Mouse (Mus musculus) G1E (cell line): ENCODE measurements around the gene Gm16181. TPM values are rescaled to one million over a fixed set of nuclear protein-coding genes. Genes with fewer than 3 reads are reported as not detected.

Experiments
- ATAC-seq: 2 replicates; pipeline ENCODE4 v1.8.0; 2016; ENCODE audit warnings: mild to moderate bottlenecking; ENCODE audit not compliant: insufficient number of reproducible peaks, poor library complexity, low FRiP score, severe bottlenecking; ENCODE audit errors: extremely low read depth
- DNase-seq: peaks from one replicate; pipeline ENCODE4 v3.0.0; 2012; ENCODE audit warnings: low spot score
- H3K27me3 ChIP-seq: 2 replicates; pipeline ENCODE4 v1.6.1; 2012; ENCODE audit warnings: mild to moderate bottlenecking, low read length, inconsistent platforms; ENCODE audit not compliant: insufficient read depth
- H3K36me3 ChIP-seq: replicated peaks from 2 replicates; pipeline ENCODE3; 2012; ENCODE audit warnings: mild to moderate bottlenecking, inconsistent platforms
- H3K4me1 ChIP-seq: 2 replicates; pipeline ENCODE4 v1.6.1; 2012; ENCODE audit warnings: low read depth, low read length, inconsistent platforms, mixed read lengths; ENCODE audit not compliant: insufficient read depth
- H3K4me3 ChIP-seq: 2 replicates; pipeline ENCODE4 v1.5.1; 2012; ENCODE audit warnings: low read depth, mild to moderate bottlenecking, inconsistent platforms, low read length, moderate library complexity, mixed read lengths
- H3K9me3 ChIP-seq: replicated peaks from 2 replicates; pipeline ENCODE4 v1.6.1; 2012; ENCODE audit warnings: inconsistent platforms
- CTCF ChIP-seq: IDR thresholded peaks from 2 replicates; pipeline ENCODE4 v1.5.1; 2012; ENCODE audit warnings: low read depth, low read length, inconsistent platforms, mixed read lengths
- GATA1 ChIP-seq: IDR thresholded peaks from 2 replicates; pipeline ENCODE4 v1.6.1; 2012; ENCODE audit warnings: borderline replicate concordance, low read length, inconsistent platforms, mixed read lengths
- GATA2 ChIP-seq: IDR thresholded peaks from 2 replicates; pipeline ENCODE4 v1.6.1; 2012; ENCODE audit warnings: low read depth, low read length, inconsistent platforms, borderline replicate concordance
- POLR2AphosphoS5 ChIP-seq: IDR thresholded peaks from 2 replicates; pipeline ENCODE4 v1.6.1; 2012; ENCODE audit warnings: low read depth, low read length, inconsistent platforms; ENCODE audit not compliant: insufficient replicate concordance
- TAL1 ChIP-seq: conservative IDR thresholded peaks from 2 replicates; pipeline ENCODE4 v1.6.1; 2012; ENCODE audit warnings: low read depth, low read length, inconsistent platforms, mixed read lengths
- polyA plus RNA-seq: library from polyadenylated mRNA; stranded (reverse); fragments of >175 nt; gene quantifications from 2 replicates; pipeline ENCODE4 v1.2.3, GENCODE M21; 2012
- total RNA-seq, 2 experiments: library from RNA; stranded (forward) in 1 of 2; stranded (reverse) in 1 of 2; fragments of 200-1000 nt in 1 of 2; fragments of >200 nt in 1 of 2; fragmentation: Nextera tagmentation in 1 of 2; gene quantifications; 2 replicates each; pipeline ENCODE4 v1.2.3; 2014 to 2017

Gm16181 gene
- total and polyA plus RNA-seq, 3 experiments, result 0.38 TPM; not detected in 2

DNA sequence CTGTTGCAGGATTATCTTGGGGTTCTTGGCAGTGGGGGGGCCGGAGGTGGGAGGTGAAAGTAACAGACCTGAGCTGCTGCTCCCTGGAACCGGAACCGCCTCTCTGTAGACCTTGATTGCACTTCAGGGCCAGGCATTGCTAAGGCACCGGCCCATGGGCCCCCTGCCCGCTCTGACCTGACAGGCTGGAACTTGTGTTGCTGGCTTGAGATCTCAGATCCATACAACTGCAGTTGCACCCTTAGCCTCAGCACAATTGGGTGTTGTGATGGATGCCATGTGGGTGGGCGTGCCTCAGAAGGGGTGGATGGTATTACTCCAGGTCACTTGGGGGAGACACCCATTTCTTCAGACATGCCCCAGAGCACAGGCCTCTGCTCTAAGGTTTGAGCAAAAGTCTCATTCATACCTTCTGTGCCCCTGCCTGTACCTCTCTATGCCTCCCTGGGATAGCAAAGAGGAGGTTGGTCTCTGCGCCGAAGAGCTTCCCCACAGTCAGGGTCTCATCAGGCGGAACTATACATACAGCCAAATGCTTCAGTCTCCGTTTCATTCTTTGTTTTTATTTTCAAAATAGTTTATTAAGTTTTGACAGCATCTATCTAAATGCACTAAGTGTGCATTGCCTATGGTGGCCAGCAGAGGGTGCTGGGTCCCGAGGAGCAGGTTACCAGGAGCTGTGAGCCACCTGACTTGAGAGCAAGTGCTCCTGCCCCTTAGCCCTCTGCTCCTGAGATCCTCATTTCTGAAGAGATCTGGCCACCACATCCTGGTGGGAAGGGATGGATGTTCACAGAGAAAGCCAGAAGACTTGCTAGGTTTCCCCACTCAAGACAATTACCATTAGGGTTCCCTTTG lies 33.8 kb downstream of the Gm16181 start:
- no peaks in the 10 kb centered on the region for H3K9me3 ChIP-seq
- TF ChIP-seq GATA2 (no peak), TAL1 (no peak), GATA1 (no peak), POLR2AphosphoS5 (peak; percentile 82; the same call in 1 of the 2 replicates), CTCF (peak; percentile 89)
- H3K4me1 ChIP-seq, result peaks cover 66% of the 10 kb centered on the region
- H3K36me3 ChIP-seq, result peaks cover 53% of the 10 kb centered on the region
- no peaks in the 10 kb centered on the region for H3K27me3 ChIP-seq
- H3K4me3 ChIP-seq, result no peak overlapping the region
- ATAC-seq (no peak), DNase-seq (no peak)

DNA sequence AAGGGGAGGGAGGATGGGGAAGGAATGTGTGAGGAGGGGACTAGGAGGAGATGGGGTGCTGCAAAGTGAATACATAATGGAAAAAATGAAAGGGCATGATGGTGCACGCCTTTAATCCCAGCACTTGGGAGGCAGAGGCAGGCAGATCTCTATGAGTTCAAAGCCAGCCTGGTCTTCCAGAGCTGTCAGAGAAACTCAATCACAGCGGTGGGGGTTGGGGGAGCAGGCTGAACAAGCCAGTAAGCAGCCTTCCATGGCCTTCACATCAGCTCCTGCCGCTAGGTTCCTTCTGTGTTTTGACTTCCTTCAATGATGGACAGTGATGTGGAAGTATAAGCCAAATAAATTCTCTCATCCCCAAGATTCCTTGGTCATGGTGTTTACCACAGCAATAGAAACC lies 34.7 kb downstream of the Gm16181 start:
- TF ChIP-seq CTCF (no peak), GATA1 (no peak), GATA2 (no peak), POLR2AphosphoS5 (no peak; the same call in 1 of the 2 replicates), TAL1 (no peak)
- no peak overlapping the region for H3K4me3 ChIP-seq
- no peak for ATAC-seq
- H3K36me3 ChIP-seq, result peaks cover 44% of the 10 kb centered on the region
- no peak for DNase-seq
- no peaks in the 10 kb centered on the region for H3K27me3 ChIP-seq
- peaks cover 61% of the 10 kb centered on the region for H3K4me1 ChIP-seq
- no peaks in the 10 kb centered on the region for H3K9me3 ChIP-seq

DNA sequence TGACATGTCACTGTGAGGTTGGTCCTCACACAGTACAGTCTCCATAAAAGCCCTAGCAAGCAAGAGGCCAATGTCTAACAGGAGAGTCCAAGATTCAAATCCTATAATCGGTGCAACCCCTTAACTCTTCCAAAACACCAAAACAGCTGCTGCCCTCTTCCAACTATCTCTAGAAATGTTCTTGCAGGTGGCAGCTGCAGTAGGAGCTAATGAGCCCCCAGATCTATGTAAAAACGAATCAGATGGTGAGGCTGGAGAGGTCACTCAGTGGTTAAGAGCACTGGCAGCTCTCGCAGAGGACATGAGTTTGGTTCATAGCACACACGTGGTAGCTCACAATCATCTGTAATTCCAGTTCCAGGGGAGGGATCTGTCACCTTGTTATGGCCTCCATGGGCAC lies 35.1 kb downstream of the Gm16181 start:
- TF ChIP-seq POLR2AphosphoS5, result no peak; the same call in 1 of the 2 replicates
- no peak for TF ChIP-seq CTCF
- TF ChIP-seq GATA2, result no peak
- no peak for TF ChIP-seq TAL1
- ATAC-seq (no peak), DNase-seq (no peak)
- Histone ChIP-seq H3K4me3 (no peak overlapping the region), H3K9me3 (no peaks in the 10 kb centered on the region), H3K36me3 (peaks cover 40% of the 10 kb centered on the region), H3K4me1 (peaks cover 57% of the 10 kb centered on the region), H3K27me3 (no peaks in the 10 kb centered on the region)

DNA sequence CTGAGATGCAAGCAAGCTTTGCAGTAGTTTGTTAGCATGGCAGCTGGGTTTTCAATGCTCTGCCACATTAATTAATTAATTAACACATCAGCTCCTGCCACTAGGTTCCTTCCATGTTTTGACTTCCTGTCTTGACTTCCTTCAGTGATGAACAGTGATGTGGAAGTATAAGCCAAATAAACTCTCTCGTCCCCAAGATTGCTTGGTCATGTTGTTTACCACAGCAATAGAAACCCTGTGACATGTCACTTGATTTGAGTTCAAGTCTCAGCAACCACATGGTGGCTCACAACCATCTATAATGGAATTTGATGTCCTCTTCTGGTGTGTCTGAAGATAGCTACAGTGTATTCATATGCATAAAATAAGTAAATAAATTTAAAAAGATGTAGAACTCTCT lies 36.7 kb downstream of the Gm16181 start:
- TF ChIP-seq GATA1, result no peak
- no peak for TF ChIP-seq TAL1
- TF ChIP-seq POLR2AphosphoS5, result no peak
- no peak for TF ChIP-seq GATA2
- no peak for TF ChIP-seq CTCF
- Histone ChIP-seq H3K36me3 (peaks cover 24% of the 10 kb centered on the region), H3K27me3 (no peaks in the 10 kb centered on the region), H3K4me3 (peak overlapping the region; percentile 69; the same call in 1 of the 2 replicates), H3K9me3 (no peaks in the 10 kb centered on the region), H3K4me1 (peaks cover 53% of the 10 kb centered on the region)
- DNase-seq (no peak), ATAC-seq (no peak)

DNA sequence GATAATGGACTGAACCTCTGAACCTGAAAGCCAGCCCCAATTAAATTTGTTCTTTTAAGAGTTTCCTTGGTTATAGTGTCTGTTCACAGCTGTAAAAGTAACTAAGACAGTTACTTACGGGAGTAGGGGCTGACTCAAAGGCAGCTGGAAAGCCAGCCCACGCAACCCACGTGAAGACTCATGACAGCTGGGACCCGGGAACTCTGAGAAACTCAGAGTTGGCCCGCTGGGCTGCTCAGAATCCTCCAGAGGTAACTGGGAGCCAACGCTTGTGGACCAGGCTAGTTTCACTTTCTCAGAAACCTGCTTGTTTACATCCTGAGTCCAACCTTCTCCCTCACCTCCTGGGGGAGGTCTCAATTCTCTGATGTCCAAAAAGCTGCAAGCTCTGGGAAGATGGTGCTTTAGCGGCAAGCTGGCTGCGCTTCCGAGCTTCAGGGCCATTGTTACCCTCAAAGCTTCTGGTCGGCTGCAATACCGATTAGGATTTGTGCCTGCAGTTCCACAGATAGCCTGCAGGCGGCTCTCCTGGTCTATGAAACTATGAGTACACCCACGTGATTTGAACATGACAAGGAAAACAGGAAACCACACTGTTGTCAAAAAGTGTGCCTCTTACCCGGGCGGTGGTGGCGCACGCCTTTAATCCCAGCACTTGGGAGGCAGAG lies 37.3 kb downstream of the Gm16181 start:
- TF ChIP-seq CTCF, result peak; percentile 72
- TF ChIP-seq GATA2, result no peak
- TF ChIP-seq TAL1, result no peak
- Histone ChIP-seq H3K36me3 (peaks cover 19% of the 10 kb centered on the region), H3K9me3 (no peaks in the 10 kb centered on the region), H3K4me1 (peaks cover 51% of the 10 kb centered on the region), H3K27me3 (no peaks in the 10 kb centered on the region), H3K4me3 (peak overlapping the region; percentile 69)
- ATAC-seq, result no peak
- peak; percentile 58 for DNase-seq

DNA sequence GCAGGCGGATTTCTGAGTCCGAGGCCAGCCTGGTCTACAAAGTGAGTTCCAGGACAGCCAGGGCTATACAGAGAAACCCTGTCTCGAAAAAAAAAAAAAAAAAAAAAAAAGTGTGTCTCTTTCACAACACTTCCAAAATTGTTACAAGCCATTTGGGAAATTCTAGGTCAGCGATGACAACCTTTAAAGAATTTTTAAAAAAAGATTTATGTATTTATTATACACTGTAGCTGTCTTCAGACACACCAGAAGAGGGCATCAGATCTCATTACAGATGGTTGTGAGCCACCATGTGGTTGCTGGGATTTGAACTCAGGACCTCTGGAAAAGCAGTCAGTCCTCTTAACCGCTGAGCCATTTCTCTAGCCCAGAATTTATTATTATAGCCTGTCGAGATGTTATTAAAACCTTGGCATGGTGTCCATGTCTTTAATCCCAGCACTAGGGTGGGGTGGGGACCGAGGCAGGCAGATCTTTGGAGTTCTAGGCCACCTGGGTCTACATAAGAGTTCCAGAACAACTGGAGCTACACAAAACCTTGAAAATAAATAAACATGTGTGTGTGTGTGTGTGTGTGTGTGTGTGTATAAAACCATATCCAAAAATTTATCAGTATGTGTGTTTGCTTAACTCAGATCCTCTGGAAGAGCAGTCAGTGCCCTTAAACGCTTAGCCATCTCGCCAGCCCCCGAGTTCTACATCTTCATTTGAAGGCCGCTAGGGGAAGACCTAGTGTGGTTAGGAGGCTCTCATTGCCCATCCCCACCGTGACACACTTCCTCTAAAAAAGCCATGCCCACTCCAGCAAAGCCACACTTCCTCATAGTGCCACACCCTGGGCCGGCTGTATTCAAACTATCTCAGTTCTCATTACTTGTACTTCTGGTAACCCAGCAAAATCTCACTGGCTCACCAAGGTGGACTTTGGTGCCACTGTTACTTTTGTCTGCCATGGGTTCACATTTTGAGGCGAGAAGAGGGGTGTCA lies 38.2 kb downstream of the Gm16181 start:
- H3K4me1 ChIP-seq, result peaks cover 44% of the 10 kb centered on the region
- TF ChIP-seq POLR2AphosphoS5, result no peak
- TF ChIP-seq CTCF, result no peak
- peak overlapping the region; percentile 69; the same call in 1 of the 2 replicates for H3K4me3 ChIP-seq
- DNase-seq (peak; percentile 60), ATAC-seq (peak; percentile 58)
- H3K27me3 ChIP-seq, result no peaks in the 10 kb centered on the region
- H3K36me3 ChIP-seq, result peaks cover 11% of the 10 kb centered on the region
- no peaks in the 10 kb centered on the region for H3K9me3 ChIP-seq
